Mouse (Mus musculus) ovary, postnatal 10 days (tissue): ENCODE results near the gene Slc1a3.
"Not testable (repeated sequence)": the region's sequence is repeated elsewhere in the genome, so short reads cannot be mapped to it uniquely, and the experiment has no call there.

Experiments
- DNase-seq: peaks from one replicate; pipeline ENCODE4 v3.0.0; 2022; ENCODE audit warnings: low spot score

Slc1a3 gene

DNA sequence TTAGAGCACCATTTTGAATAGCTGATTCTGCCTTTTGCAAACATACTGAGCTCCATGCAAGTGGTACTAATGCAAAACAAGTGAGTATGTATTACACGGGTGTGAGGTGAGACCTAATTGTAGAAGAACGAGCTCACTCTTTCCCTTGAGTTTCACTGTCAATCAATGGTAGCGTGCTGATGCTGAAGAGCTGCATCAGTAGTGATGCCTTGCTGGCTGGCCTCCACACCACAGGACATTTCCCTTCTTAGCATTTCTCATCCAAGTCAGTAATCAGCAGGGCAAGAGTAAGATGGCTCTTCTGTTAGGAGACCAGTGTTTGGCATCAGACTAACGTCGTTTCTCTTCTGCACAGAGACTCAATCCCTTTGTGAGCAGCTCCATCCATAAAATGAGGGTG, 4.0 kb downstream of the Slc1a3 start:
- no peak for DNase-seq

DNA sequence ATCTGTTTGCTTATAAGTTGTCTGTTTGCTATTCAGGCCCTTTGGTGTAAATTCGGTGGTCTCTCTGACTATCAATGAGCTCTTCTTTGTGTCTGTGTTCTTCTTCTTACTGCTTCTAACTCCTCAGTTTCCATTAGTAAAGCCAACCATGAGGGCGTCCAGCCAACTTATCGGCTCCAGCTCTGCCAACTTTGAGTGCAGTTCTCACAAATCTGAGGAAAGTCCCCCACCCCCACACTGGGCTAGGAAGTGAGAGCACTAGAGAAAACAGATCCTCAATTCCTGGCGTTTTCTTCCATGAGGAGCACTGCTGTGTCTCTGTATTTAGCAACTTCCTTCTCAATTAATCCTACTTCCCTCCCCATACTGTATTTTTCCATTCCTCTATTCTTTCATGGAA, 4.4 kb downstream of the Slc1a3 start:
- DNase-seq, result no peak

DNA sequence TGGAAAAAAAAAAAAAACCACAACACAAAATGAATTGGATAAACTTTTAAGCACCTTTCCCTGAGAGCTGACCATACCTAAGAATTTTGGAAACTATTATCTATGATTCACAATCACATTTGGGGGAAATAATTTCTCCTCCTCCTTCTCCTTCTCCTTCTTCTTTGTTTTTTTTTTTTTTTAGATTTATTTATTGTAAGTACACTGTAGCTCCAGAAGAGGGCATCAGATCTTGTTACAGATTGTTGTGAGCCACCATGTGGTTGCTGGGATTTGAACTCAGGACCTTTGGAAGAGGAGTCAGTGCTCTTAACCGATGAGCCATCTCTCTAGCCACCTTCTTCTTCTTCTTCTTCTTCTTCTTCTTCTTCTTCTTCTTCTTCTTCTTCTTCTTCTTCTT, 5.0 kb downstream of the Slc1a3 start:
- not testable (repeated sequence) for DNase-seq

DNA sequence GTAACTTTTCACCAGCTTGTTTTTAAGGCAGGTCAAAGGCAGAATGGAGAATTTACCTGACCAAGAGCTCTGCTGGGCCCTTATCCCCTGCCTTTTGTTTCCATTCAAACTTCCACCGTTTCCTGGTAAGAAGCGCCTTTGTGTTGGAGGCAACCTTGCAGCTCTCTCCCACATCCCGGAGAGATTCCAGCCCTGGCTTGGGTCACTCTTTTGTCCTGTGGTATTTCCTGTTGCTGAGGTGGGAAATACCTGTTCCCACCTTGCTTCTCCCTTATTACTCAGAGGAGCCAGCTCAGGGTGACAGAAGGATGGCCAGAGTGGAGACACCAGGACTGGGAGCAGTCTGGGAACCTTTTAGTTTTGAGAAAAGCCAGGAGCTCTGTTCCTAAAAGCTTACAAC, 12.6 kb downstream of the Slc1a3 start:
- DNase-seq, result no peak

DNA sequence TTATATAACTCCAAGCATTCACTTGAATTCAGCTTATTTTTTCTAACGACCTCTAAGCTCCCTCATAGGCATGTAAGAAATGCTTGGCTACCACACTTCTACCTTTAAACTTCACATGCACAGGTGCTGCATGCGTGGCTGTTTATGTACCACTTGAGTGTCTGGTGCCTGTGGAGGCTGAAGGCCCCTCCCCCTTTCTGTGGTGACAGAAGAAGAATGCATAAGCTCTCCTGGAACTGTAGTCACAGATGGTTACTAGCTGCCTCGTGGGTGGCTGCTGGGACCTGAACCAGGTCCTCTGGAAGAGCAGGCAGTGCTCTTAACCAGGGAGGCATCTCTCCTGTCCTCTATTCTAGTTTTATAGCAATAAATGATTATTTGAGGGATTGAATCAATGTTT, 13.1 kb downstream of the Slc1a3 start:
- no peak for DNase-seq

DNA sequence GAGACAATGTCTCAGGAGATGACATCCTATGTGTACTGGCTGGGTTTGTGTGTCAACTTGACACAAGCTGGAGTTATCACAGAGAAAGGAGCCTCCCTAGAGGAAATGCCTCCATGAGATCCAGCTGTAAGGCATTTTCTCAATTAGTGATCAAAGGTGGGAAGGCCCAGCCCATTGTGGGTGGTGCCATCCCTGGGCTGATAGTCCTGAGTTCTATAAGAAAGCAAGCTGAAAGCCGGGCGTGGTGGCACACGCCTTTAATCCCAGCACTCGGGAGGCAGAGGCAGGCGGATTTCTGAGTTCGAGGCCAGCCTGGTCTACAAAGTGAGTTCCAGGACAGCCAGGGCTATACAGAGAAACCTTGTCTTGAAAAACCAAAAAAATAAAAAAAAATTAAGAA, 20.4 kb downstream of the Slc1a3 start:
- DNase-seq, result not testable (repeated sequence)

DNA sequence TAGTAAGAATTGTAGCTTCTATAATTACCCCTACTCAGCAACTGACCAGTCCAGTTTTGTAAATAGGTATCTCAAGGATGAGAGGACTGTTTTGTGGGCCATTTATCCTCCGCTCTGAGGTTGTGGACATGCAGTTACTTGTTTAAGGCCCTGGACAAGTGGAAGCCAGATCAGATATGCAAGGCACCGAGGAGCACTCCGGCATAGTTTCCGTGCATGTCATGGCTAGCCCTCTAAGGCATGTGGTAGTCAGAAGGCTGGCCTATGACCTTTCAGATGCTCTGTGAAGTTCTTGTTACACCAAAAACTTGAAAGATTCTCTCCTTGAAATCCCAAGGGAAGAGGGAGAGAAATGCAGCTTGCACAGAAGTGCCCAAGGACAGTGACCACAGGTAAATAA, 23.7 kb downstream of the Slc1a3 start:
- DNase-seq, result no peak

DNA sequence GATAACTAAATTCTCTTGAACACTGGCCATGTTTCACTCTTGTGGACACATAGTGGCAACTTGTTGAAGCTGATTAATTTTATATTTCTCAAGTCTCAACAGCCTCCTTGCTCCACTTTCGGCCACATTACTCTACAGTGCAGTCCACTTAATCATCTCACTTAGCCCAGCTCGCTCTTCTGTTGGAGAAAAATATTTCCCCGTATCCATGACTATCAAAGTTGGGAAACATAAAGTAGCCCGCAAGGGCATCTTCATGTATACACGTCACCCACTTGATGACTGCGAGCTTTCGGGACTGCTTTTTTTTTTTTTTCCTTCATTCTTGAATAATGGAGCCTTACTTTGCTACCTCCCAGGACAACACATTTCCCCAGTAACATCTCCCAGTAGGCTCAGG, 25.1 kb downstream of the Slc1a3 start:
- no peak for DNase-seq

DNA sequence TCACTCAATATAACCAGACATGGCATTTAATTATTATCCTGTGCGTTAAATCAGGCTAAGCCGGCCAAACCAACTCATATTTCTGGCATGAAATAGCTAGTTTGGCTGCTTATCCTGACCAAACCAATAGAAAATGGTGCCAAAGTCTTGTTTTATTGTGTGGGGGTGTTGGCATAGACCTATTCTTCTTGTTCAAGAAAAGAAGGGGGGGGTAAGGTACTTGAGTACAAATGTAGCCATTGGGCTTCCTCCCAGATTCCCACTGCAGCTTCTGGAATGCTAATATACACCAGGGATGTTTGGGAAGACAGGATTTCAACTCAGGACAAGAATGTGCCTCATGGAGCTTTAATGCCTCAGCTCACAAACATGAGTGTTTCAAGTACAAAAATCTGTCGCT, 26.3 kb downstream of the Slc1a3 start:
- DNase-seq, result no peak

DNA sequence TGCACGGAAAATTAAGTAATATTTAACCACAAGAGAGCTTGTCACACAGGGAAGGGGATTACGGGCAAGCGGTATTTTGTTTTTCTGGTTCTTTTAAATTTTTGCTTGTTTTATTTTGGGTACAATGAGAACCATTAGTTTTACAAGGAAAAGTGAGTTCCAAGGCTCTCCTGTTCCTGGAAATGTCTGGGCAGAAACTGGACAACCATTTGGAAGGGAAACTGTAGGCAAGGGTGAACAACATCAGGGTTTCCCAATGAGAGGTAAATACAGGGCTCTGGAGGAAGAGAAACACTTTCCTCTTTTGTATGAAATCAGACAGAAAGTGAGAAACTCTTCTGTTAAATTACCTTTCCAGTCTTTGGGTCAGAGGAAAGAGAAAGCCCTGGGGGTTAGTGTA, 27.7 kb downstream of the Slc1a3 start:
- DNase-seq, result no peak

DNA sequence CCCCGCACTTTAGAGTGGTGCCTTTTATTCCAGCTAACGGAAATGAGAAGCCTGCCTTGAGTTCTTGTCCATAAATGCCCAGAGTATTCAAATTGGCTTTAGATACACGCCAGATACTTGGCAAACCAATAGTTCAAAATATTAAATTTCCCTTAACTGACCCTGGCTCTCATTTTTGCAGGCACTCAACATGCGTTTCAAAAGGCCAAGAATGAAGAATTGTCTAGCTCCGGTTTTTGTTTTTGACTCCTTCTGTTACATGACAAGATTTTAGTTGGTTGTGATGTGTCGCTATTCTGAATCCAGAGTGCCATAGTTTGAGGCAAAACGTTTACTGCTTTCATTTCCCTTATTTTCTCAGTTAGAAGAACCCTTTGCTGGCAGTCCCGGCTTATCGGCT, 28.1 kb downstream of the Slc1a3 start:
- no peak for DNase-seq

DNA sequence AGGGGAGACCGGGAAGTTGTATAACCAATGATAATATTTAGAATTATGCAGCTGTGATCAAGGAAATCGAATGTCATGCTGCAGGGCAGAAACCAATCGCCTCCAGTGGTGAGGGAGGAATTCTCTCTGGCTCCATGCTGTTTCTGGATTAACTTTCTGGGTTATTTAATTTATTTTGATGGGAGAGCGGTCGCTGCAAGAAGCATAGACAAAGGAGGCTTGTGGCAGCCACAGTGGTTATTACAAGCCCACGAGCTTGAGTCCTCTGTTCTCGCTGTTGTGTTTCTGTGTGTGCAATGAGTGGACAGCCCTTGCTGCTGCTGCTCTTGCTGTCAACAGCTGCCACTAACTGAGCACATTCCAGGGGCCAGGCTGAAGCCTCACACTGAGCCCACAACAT, 28.6 kb downstream of the Slc1a3 start:
- no peak for DNase-seq

DNA sequence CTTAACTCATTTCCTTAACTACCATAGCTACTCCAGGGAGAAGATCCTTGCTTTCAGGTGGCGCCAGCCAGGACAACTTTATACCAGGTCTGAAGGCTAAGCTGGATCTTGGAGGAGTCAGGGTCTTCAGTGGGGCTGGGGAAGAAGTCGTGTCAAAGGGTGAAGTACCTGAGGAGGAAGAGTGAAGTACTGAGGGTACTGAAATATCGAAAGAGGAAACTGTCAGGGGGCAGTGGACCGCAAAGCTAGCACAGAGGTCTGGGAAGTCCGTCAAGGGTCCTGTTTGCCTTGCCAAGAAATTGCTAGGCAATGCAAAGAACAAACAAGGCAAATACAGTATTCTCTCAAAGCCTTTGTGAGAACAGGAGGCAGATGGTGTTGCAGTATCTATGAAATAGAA, 29.6 kb downstream of the Slc1a3 start:
- DNase-seq, result no peak

DNA sequence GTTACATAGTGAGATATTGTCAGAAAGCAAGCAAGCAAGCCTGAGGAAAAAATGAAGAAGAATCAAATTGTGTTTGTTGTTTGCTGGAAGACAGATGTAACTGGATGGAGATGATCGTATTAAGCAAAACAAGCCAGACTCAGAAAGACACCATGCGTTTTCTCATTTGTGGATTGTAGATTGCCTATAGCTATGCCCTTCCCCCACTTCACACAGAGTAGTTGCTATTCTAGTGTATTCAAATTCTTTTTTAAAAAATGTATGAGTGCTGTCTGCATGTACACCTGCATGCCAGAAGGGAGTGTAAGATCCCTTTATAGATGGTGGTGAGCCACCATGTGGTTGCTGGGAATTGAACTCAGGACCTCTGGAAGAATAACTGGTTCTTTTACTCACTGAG, 33.6 kb downstream of the Slc1a3 start:
- no peak for DNase-seq

DNA sequence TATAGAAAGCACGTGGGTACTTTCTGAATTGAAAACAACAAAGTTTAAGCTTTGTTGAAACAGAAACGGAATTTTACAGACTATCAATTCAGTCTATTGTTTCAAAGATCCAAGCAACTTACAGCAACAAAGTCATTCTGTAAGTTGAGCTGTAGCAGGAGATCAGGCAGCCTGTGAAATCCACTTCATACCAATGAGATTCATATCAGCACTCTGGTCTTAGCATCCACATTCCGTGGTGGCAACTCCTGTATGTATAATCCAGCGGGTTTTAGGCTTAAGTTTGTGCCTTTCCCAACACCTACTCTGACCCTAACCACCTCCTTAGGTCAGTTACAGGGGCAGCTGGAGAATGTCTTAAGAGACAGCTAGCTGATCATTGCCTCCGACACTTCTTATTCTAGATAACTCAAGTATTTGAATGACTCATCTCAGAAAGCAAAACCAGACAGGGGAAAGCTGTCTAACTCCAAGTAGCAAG, 34.3 kb downstream of the Slc1a3 start:
- DNase-seq, result no peak

DNA sequence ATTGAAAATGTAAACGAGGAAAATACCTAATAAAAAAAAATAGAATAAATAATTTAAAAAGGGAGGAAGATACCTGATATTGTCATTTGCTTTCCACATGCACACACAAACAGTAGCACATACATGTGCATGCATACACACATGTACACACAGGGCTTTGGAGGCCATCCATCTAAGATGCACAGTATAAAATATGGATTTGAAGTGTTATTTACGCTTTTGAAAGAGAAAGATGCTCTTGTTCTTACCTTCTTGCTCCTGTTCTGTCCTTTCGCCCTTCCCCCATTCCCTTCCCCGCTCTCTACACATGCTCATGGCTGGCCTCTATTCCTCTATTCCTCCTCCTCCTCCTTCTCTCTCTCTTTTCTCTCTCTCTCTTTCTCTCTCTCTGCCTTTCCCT, 34.9 kb downstream of the Slc1a3 start:
- DNase-seq, result no peak

DNA sequence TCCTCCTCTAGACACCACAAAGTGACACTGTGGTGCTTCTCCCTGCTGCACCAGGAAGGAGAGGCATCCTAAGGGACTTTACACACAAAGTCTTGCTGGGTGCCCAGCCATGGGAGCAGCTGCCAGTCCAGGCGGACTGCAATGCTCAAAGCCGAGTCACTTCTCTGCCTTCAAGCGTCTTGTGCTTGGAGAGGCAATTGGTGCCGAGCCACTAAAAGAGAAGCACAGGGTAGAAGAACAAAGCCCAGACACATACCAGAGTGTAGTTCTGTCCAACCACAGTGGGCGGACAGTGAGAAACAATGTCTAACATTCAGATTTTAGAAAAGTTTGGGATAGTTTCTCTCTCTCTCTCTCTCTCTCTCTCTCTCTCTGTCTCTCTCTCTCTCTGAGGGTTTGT, 38.0 kb downstream of the Slc1a3 start:
- no peak for DNase-seq

DNA sequence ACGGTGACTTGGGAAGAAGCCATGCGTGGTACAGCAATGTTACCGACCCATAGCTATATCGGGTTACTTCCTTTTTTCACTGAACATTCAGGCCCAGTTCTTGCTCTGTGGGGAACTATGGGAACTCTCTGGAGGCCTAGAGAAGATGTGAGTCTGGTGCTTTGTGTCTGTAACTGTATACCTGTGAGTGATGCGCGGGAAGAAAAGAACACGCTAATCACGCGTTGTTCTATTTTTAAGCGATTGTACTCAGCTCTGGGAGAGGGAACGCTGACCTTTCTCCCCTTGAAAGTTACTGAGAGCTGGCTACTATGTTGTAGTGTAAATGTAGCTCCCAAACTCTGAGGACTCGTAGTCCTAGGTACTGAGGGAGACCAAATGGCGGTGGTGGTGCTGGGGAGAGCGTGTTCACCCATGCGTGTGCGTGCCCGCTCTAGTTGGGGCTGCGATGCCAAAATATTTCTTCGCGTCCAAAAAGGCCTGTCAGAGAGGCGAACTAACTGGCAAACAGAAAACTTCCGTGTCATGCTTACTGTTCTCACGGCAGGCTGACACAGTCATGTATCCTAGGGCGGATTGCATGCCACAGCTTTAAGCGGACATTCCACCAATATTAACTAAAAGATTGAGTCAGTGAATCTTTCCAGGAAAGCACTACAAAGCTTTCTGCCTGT, 42.6 kb downstream of the Slc1a3 start:
- no peak for DNase-seq

DNA sequence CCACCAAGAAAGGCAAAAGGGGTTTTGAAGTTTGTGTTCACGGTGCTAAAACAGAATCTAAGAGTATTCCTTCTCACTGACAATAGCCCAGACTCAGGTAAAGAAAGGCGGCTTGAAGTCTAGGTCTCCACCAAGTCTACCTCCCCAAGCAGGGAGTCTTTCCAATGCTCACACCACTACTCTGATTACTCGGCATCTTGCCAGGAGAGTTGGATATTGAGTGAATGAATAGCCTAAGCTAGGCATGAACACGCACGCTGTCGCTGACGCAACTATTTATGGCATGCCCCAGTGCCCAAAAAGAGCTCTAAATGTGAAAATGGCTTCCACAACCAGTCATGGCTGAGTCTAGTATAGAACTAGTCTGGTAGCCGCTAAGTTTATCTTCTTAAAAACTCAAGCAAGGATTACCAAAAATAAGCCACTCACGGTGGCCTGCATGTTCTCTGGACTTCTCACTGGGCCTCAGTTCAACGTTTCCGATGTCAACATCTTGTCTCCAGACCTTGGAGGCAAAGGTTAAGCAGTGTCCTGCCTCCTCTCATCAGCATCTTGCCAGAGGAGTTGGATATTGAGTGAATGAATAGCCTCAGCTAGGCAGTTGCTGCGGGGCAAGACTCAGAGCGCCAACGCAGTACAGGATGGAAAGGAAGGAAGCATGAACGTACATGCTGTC, 44.8 kb downstream of the Slc1a3 start:
- DNase-seq, result no peak

DNA sequence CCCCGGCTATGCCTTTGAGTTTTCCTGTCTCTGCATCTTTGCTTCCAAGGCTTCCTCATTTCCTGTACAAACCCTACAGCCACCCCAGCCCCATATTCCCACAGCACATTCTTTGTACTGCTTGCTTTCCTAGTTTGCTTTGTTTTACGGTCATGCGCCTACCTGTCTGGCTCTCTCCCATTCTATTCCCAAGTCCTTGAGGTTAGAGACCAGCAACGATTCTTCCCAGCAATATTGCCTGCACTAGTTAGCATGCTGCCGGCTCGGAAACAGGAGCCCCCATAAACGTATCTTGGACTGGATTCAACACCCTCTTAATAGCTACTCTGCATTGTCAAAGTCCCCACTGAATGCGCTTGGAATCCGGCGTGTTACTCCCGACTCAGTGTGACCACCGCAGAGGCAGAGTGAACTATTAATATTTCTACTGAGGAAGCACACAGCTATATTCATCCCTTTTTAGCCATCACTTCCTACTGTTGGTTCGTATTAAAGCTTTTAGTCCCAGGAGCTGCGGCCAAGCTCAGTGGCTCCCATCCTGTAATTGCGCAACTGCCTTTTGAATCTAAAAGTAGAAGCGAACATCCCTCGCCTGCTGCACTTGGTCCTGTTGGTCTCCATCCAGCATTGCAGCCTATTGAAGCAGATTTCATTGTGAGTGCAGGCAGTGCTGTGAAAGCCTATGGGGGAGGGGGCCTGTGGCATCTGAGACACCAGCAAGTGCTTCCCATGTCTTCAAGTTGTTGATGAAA, 47.0 kb downstream of the Slc1a3 start:
- DNase-seq, result no peak

DNA sequence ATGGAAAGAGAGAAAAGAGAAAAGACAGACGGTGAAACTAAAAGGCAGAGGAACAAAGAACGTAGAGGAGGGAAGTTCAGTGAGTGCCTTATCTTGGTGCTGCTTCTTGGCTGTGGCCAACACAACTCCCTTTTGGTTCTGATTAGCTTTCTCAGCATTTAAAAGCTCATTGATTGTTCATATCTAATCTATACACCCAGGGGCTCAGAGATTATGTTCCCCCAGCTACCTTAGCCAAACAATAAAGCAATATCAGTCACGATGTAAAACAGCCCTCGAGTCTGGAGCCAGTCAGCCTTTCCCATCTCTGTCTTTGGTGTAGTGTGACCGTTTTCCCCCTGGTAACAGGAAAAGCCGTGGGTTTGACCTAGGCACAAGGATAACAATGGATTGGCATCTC, 48.7 kb downstream of the Slc1a3 start:
- no peak for DNase-seq

DNA sequence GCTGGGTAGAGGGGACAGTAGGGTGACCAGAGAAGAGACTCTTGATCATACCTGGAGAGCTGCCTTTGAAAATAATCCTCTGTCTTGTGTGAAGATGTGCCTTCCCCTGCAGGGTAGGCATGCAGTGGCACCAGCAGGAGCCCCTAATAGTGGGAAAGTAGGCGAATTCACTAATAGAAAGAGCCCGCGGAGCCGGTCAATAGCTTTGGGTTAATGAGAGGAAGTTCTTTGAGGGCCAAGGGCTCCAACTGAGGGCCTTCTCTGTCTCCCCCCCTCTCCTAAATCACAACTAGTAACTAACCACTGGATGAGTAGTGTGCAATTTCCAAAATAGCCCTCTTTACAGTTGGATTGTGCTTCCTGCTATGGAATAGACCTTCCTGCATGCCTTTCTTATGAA, 50.6 kb downstream of the Slc1a3 start:
- DNase-seq, result no peak

DNA sequence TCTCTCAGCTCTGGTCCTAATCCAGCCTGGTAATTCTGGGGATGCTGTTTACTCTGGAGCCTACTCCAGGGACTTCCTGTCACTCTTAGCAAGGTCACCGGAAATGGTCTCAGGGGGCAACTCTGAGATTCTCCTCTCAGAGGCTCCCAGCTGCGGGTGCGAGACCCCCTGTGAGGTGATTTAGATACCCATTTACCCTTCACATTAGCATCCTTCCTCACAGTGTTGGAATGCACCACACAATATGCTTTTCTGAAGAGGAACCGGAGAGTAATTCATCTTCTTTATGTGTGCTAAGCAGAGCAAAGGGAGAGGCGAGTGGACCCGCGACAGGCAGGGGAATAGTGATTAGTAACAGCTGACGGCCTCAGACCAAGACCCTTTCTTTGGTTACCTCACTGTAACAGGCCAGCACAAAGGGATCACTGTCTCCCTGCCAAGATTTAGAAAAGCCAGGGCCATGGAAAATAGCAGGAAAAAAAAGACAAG, 51.0 kb downstream of the Slc1a3 start:
- DNase-seq, result no peak
